Mouse (Mus musculus) naive thymus-derived CD4-positive, alpha-beta T cell, adult 2 months (primary cell): ENCODE measurements around the gene Ptpn21.
A peak's percentile ranks its signal among the peaks of the same experiment; 100 is the strongest.

Experiments used
- DNase-seq: peaks from one replicate; pipeline ENCODE4 v3.0.0-alpha.2; 2011; ENCODE audit warnings: low read depth

The Ptpn21 gene

DNA sequence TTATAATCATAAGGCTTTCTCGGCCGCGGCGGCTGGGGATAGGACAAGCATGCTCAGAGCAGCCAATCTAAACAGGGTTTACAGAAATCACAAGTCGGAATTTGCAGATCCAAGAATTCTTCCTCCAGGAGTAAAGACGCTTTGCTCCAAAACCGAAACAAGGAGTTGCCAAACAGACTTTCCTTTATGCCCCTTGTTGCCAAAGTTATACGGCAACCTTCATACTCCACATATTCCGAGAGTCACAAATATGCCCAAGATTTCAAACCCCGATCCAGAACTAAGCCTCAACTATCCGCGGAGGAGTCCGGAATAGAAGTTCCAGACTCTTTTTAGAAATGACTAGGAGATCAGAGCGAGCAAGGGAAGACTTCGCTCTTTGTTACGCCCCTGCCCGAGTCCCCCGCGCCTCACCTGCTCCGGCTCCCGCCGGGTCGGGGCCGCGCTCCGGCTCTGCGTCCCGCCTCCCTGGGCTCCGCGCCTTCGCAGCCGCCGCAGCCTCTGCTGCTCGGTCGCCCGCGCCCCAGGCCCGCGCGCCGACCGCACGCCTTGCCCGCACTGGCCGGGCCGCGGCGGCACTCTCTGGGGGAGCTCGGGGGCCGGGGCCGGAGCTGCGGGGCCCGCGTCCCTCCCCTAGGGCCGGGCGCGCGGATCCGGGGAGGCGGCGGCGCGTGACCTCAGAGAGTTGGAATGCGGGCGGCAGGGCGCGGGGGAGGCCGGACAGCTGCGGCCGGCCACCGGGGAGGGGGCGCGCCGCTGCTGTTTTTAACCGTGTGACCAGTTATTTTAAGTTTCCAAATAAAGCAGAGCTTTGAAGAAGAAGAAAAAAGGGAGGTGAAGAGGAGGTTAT lies at the start of gene Ptpn21:
Ptpn21 (minus strand) TSS at position 455 of the 850 bp plus-strand sequence.
- no peak for DNase-seq

DNA sequence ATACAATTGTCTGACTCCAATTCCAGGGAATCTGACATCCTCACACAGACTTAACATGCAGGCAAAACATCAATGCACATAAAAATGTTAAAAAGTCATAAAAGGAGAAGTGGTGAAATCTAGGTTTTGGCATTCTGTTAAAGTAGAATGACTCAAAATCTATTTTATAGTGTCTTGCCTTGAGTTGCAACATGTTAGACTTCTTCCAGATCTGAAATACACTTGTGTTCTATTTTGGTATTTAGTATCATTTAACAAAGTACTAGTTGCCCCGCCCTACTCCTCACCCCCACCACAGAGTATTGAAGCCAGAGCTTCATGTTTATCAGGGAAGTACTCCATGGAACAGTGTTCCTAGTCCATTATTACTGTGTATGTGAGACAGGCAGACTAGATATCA lies 47.0 kb upstream of the Ptpn21 start:
- DNase-seq, result no peak

DNA sequence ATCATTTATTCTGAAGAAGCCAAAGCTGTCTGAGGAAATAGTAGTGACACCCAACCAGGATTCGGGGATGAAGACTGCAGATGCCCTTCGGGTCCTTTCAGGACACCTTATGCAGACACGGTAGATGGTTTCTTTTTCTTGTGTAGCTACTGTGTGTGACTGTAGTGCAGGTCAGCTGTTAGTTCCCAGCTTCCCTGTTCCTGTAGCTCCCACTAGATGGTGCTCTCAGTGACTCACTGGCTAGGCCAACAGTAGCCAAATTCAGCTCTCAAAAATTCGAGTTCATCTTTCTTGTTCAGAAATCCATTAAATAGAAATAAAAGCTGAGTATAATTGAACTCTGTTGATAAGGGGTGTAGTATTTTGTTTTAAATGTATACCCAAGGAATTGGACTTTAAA lies 41.9 kb upstream of the Ptpn21 start:
- DNase-seq, result peak; percentile 9

DNA sequence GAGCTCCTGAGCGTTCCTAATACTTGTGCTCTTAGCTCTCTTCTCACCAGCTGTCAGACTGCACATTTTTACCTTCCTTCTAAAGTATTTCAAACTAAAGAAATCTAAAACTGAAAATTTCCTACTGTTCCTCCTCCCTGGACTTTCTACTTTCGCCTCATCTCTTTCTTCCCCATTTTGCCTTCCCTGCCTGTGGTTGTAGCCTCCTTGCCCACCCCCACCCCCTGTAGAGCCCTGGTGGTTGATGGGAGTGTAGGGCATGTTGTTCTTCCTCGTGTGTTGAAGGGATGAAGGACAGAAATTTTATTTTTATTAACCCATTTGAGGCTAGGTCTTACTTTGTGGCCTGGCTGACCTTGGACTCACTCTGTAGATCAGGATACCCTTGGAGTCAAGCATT lies 40.3 kb upstream of the Ptpn21 start:
- DNase-seq, result no peak

DNA sequence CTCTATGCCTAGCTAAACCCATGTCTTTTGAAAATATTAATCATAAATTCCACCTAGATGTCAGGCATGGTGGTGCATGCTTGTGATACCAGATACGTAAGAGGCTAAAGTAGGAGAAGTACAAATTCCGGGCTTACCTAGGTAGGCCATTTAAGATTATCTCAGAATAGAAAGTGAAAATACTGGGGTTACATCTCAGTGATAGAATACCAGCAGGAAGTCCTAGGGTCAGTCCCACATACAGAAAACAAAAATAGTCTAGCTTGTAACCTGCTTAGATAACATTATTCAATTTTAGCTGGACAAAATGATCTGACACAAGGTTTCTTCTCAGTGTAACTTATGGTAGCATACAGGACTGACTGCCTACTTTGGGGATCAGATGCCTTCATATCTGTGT lies 29.0 kb upstream of the Ptpn21 start:
- DNase-seq, result no peak

DNA sequence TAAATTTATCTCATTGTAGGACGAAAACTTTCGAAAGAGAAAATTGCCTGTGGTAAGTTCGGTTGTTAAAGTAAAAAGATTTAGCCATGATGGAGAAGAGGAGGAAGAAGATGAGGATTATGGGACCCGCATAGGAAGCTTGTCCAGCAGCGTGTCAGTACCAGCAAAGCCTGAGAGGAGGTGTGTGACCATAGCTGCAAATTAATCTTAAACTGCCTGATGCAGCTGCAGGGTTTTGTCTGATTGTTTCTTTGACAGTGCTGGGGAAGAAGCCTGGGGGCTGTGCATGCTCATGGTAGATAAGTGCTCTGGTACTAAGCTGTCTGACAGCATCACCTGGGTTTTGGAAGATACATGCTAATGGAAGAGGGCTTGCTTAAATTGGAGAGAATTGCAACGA lies 22.5 kb upstream of the Ptpn21 start:
- no peak for DNase-seq

DNA sequence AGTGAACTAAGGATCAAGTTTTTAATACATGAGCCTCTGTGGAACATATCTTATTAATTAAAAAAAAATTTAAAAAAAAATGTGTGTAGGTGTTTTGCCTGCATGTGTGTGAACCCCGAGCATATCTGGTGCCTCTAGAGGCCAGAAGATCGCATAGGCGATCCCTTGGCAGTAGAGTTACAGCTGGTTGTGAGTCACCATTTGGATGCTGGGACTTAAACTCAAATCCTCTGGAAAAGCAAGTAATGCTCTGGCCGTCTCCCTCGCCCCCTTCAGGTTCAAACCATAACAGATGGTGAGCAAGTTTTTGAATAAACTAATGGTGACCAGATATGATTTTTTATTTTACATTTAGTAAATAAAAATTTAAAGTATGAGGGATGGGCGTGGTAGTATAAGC lies 20.4 kb upstream of the Ptpn21 start:
- no peak for DNase-seq

DNA sequence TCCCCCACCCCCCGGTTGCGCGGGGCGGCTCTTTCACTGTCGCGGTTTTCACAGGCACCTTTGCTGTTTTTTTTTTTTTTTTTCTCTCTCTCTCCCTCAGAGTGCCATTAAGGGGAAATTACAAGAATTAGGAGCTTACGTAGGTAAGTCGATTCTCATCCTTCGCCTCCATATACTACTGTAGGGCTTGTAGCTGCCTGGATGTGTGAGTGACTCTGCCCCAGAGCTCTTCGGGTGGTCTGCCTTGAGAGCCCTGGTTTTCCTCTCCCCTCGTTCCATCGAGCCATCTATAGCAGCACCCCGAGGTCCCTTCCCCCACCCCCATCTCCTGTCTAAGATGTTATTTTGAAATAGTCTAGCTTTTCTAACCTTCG lies 10.2 kb upstream of the Ptpn21 start:
- DNase-seq, result no peak

DNA sequence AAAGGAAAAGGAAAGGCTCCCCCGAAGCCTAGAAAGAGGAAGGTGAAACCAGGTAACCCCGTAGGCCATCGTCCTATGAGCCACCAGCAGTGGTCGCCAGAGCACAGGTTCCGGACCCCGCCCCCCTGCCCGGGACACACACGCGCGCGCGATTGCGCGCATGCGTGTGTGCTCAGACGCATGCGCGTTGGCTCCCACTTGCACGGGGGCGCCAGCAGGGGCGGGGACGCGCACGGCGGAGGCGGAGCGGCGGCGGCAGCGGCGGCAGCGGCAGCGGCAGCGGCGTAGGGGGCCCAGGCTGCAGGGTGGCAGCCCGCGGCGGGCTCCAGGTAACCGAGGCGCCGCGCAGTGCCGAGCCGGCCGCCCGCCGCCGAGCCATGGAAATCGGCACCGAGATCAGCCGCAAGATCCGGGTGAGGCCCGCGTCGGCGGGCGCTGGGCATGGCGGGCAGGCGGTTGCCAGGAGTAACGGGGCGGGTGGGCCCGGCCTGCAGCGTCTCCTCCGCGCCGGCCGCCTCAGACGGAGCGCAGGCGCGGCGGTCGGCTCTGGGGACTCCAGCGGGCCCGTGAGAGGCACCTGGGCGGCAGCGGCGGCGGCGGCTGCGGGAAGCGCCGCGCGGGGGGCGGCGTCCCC lies 9.7 kb upstream of the Ptpn21 start, which contains the start of gene Zc3h14:
Zc3h14 (plus strand) TSS at position 219 of the 634 bp plus-strand sequence.
- DNase-seq, result peak; percentile 99

DNA sequence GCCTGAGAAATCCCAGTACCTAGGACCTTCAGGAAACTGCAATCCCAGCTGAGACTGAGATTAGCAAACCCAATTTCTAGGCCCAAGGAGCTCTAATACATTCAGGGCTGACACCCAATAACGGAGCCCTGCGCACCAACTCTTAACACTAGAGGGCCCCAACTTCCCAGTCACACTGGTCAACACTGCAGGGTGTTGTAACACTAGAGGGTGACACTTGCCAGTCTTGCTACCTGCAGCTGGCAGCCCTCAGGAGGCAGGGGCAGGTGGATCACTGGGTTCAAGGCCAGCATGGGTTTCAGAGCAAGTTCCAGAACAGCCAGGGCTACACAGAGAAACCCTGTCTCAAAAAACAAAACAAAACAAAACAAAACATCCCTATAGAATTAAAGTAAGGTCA lies 8.9 kb upstream of the Ptpn21 start:
- peak; percentile 76 for DNase-seq

DNA sequence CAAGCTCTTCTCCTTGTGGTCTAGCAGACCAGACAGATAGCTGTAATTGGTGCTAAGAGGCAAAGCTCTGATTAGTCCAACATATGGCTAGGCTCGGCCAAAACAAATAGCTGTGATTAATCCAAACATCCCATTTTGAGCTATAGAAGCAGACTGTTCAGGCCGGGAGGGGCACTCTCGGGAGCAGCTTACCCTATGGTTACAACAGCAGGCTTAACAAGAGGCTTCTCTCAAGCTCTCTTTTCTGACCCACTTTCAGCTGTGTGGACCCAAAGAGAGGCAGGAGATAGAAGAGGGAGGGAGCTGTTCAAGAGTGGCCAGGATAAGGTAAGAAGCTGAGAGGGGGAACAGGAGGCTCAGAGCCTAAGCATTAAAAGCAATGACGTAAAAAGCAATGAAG lies 8.4 kb upstream of the Ptpn21 start:
- peak; percentile 7 for DNase-seq

DNA sequence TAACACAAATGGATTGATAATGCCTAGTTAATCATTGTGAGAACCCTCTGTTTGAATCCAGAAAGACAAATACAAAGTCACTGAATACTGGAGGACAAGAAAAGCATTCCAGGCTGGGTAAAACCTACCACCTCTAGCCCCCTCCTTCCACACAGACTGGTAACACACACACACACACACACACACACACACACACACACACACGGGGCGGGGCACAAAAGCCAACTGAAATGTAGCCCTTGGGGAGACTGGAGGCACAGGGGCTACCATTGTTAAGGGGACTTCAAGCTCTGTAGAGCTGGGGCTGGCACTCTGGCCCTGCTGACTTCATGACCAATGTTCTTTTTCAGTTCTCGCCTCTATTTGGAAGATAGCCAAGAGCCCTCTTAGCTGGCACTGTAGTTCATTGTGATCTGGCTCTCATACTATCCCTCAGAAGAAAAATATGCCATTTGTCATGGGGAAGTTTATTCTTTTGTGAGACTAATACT lies 3.9 kb upstream of the Ptpn21 start:
- DNase-seq, result no peak

DNA sequence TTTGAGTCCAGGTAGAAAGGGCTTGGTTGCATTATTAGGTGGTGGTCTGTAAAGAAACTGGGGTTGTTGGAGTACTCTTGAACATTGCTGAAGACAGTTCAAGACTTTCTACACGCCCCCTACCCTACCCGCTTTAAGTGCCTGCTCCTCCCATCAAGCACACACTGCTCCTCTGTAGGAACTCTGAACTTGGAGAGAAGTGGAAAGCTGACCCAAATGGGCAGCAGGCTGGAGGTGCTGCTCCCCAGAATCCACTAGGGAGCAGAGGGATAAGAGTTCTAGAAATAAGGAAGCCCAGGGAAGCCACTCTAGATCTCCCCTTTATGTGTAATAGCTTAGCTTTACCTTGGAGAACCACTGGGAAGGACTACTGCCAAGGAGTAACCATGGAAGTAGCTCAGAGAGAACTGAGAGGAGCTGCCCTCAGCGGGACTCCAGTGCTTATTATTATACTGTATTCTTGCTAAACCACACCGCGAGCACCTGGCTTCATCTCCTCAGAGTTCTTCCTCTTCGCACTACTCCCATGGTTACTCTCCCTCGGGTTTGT lies 671 bp upstream of the Ptpn21 start:
- peak; percentile 12 for DNase-seq

DNA sequence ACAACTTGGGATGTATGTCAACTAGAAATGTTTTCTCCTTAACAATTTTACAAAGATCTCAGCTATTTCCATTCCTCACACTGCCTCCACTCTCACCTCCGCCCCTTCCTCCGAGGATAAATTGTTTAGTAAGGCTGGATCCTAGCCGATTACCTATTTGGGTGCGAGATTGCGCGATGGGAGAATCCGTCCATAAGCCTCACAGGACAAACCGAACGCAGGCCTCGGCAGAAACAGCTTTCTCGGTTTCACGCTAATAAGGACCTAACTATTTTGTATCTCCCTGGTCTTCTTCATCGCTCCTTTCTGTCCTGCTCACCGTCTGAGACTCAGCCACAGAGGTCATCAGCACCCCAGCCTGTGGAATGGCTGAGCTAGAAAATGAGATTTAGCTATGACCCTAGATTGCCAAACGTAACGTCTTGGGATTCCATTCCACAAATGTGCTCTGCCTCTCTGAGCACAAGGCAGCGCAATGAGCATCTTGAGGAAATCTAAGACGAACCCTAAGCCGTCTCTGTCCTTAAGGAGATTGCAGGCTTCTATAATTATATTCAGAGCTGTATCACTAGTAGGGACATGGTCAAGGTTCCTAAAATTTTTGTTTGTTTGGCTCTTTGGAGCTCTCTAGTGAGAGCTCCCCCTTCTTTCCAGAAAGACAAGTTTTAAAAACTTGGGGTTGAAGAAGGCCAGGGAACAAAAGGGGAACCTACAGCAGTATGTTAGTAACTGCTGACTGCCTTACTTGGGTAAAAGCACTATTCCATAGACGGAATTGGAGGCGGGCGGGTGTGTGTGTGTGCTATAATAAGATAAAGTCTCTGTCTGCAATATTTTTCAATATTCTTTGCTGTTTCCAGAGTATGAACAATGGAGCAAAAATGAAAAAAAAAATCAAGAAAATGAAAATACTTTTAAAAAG lies 2.1 kb downstream of the Ptpn21 start:
- no peak for DNase-seq

DNA sequence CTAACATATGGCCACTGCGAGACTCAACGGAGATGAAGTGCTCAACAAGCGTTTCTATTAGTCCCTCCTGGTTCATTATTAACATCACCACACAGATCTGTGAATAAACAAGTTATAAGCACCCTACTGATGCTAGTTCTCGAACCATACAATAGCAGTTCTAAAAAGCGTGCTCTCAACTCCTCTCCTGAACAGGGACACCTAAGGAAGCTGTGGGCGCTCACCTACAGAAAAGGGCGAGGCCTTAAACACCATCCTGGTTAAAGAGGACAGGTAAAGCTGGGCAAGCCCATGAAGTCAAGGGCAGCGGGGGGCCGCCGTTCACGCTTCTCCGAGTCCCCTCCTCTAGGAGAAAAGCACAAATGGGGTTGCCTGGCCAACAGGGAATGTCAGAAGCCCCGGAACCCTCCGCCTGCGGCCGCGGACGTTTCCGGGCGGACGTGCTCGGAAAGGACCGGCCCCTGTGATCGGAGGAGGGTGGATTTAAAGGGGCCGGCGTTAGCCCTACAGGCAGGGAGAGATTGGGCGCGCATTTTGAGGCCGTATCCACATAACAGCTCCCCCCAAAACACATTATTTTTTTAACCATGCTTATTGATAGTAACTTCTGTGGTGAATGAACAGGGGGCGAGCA lies 2.8 kb downstream of the Ptpn21 start:
- peak; percentile 69 for DNase-seq

DNA sequence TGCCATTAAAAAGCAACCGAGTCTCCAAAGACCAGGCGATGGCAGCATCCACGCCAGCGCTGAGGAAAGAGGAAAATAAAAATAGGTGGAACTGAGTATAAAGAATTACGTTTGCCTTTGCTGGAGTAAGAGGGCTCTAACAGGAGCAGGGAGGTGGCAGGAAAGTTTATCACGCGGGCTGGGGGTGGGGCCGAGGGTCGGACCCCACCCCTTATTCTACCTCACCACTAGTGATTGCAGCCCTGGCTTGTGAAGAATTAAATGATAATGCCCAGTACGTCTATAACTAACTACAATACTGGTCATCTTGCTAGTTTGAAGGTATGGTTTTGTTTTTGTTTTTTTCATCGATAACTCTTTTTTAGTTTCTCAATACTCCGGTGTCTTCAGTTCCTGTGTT lies 3.4 kb downstream of the Ptpn21 start:
- no peak for DNase-seq

DNA sequence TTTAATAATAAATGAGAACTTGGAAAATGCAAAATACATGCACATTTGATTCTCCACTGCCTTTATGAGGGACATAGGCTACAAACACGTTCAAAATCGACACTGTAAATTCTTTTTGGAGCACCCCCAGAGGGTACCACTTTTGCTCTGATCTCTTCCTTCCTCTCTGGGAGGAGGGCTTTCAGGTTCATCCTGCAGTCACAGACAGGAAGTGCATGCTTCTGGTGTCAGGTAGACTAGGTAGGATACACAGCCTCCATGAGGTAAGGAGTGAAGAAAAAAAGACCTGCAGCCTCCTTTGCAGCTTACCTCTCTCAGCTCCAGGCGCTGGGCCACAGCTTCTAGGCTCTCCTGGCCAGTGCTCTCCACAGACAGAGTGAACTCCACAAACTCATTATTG lies 4.0 kb downstream of the Ptpn21 start:
- peak; percentile 29 for DNase-seq

DNA sequence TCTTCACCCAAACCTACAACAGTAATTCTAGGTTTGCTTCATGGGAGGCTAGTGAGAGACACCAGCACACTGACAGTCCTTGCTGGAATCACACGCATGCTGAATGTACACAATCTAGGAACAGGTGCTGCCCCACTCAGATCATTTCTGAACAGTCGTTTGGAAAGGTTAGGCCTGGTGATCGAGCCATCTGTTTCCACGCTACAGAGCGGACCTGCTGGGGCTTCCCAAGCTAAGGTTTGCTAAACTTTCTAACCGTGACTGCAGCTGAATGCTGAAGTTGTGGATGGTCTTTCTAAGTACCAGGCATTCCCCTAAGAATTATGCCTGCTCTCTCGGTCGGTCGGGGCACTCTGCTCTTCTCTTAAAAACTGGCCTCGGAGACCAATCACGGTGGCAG lies 6.5 kb downstream of the Ptpn21 start:
- no peak for DNase-seq

DNA sequence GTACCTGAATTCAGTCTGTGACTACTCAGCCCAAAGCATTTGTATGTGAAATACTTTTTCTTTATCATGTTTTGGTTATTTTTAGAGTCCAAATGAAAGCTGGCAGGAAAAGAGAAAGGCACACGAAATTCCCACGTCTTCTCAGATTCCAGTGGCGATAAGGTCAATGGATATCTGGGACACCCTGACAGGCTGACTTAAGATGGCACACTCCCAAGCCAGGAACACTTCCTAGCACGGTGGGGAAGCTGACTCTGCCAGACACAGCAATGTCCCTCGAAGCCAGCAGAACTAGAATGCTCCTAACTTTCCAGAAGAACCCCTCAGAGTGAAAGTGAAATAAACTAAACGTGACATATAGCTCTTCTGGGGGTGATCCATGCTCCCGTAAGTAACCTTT lies 10.0 kb downstream of the Ptpn21 start:
- no peak for DNase-seq

DNA sequence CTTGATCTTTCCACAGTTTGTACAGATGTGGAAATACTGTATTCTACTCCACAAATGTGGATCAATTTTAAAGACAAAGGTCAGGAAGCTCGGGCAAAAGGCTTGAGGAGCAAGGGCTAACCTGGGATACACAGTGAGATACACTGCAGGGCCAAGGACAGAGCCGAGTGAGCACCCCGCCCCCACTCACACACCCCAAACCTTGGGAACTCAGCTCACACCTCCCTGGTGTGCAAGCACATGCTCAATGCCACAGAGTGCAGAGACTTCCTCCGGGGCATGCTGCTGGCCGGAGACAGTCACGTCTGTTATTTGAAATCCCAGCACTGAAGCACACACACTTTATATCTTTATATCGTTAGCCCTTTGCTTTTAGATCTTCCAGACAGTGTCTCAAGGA lies 11.1 kb downstream of the Ptpn21 start:
- DNase-seq, result no peak

DNA sequence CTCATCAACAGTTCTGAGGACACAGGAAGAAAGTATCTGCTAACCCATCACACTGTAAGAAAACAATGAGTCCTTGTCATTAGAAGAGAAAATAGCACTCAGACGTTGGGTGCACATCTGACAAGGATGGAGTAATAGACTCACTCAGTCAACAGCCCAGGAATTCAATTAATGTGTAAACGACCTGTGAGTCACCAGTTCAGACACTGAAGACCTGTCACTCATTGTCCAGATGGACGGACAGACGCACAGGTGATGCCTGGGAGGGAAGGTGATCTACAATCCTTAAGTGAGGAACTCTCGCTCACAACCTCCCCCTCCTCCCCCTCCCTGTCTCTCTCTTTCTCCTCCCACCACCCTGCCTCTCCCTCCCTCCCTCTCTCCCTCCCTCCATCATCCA lies 12.2 kb downstream of the Ptpn21 start:
- DNase-seq, result no peak

DNA sequence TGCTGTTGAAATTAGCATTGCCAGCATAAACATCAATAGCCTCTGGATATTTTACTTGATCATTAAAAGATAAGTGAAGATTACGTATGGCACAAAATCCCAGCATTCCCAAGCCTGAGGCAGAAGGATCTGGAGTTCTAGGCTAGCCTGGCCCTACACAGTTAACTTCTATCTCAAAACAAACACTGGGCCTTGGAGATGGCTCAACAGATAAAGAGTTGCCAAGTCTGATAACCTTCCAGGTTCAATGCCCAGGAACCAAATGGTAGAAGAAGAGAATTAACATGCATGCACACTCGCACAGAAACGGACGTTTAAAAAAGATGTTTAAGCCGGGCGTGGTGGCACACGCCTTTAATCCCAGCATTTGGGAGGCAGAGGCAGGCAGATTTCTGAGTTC lies 13.0 kb downstream of the Ptpn21 start:
- no peak for DNase-seq
